Mouse (Mus musculus) MEL (cell line): ENCODE data around the gene Mchr1.

Source experiments
- CTCF ChIP-seq, 3 experiments: IDR thresholded peaks in 2 of 3; conservative IDR thresholded peaks in 1 of 3; 2 replicates each; pipeline ENCODE4 v1.5.1; 2011 to 2012; ENCODE audit warnings: low read length in 3 of 3, low read depth in 2 of 3, mild to moderate bottlenecking in 2 of 3, improper control_type of control experiment in 1 of 3, inconsistent platforms in 1 of 3, mixed read lengths in 1 of 3, moderate library complexity in 1 of 3; ENCODE audit not compliant: control insufficient read depth in 1 of 3, insufficient read depth in 1 of 3, poor library complexity in 1 of 3, severe bottlenecking in 1 of 3
- POLR2A ChIP-seq, 2 experiments: IDR thresholded peaks; 2 replicates each; pipeline ENCODE4 v1.6.1; 2011 to 2012; ENCODE audit warnings: low read length in 2 of 2, mild to moderate bottlenecking in 2 of 2, control low read depth in 1 of 2, improper control_type of control experiment in 1 of 2, low read depth in 1 of 2, moderate library complexity in 1 of 2; ENCODE audit not compliant: control insufficient read depth in 1 of 2, insufficient read depth in 1 of 2, poor library complexity in 1 of 2

DNA sequence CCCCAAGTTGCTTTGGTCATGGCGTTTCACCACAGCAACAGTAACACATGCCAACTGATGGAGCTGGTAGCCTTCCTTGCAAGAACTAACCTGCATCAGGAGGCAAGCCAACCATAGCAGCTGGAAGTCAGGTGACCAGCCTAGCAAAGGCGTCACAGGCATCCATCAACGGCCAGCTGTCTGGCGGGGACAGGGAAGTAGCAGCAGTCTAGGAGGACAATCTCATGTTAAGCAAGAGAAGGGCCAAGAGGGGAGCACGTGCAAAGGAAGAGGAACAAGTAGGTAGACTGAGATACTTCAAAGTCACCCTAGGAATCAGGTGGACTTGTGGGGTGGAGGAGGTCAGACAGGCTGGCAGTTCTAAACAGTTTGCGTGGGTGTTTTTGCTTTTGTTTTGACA, 16.2 kb upstream of the Mchr1 start:
- TF ChIP-seq POLR2A (IDR thresholded peaks at IDR 0.05; ENCODE audit: control insufficient read depth in 1 of 2, insufficient read depth in 1 of 2, low read depth in 1 of 2, low read length in 2 of 2, poor library complexity in 1 of 2) (no peak), CTCF (IDR thresholded peaks at IDR 0.05 in 2 of 3, conservative IDR thresholded peaks at IDR 0.05 in 1 of 3; ENCODE audit: control insufficient read depth in 1 of 3, insufficient read depth in 1 of 3, low read depth in 2 of 3, low read length in 3 of 3, poor library complexity in 1 of 3, severe bottlenecking in 1 of 3) (no peak)
